Mouse (Mus musculus): ENCODE results near the gene Kcns1.

GRCm38 (mm10) chr2:164173394-164173793, 2.5 kb upstream of the Kcns1 start:
- no peak for TF ChIP-seq CTCF (IDR thresholded peaks at IDR 0.05; ENCODE audit: control insufficient read depth, insufficient read depth, low read length)
- TF ChIP-seq POLR2A (IDR thresholded peaks at IDR 0.05; ENCODE audit: borderline replicate concordance, control insufficient read depth, low read depth, low read length) = no peak
